Mouse (Mus musculus) kidney, embryonic 14.5 days (tissue): ENCODE measurements at regions not wholly inside any gene's neighbourhood (a gene's known extent, or its start where the extent isn't known, plus 50 kb on each side); places are given as distances from the start of the nearest gene placed in this dataset.

ENCODE experiments used
- ATAC-seq: fragments of 200-750 bp; cut with Nextera tagmentation; 2 replicates; pipeline ENCODE4 v1.8.0; 2017; ENCODE audit warnings: moderate number of reproducible peaks, mild to moderate bottlenecking, moderate TSS enrichment, moderate library complexity; ENCODE audit not compliant: low FRiP score, low TSS enrichment
- H3K27ac ChIP-seq: fragments of 300-500 bp; sonication (generic); 2 replicates; pipeline ENCODE4 v1.5.1; 2014; ENCODE audit warnings: low read depth, mild to moderate bottlenecking, low read length, moderate library complexity, mixed read lengths
- H3K27me3 ChIP-seq: fragments of 300-500 bp; sonication (generic); 2 replicates; pipeline ENCODE4 v1.6.1; 2014; ENCODE audit warnings: mild to moderate bottlenecking, low read length; ENCODE audit not compliant: control insufficient read depth, insufficient read depth
- H3K36me3 ChIP-seq: fragments of 300-500 bp; sonication (generic); 2 replicates; pipeline ENCODE4 v1.6.1; 2014; ENCODE audit warnings: low read length, mixed read lengths; ENCODE audit not compliant: control insufficient read depth, insufficient read depth
- H3K4me1 ChIP-seq: fragments of 300-500 bp; sonication (generic); 2 replicates; pipeline ENCODE4 v1.6.1; 2014; ENCODE audit warnings: low read length, mixed read lengths; ENCODE audit not compliant: control insufficient read depth, insufficient read depth
- H3K4me2 ChIP-seq: fragments of 300-500 bp; sonication (generic); replicated peaks from 2 replicates; pipeline ENCODE4 v1.6.1; 2014; ENCODE audit warnings: low read depth, mild to moderate bottlenecking, low read length
- H3K4me3 ChIP-seq: fragments of 300-500 bp; sonication (generic); 2 replicates; pipeline ENCODE4 v1.5.1; 2014; ENCODE audit warnings: mild to moderate bottlenecking, low read length
- H3K9ac ChIP-seq: fragments of 300-500 bp; sonication (generic); 2 replicates; pipeline ENCODE4 v1.6.1; 2014; ENCODE audit warnings: low read depth, mild to moderate bottlenecking, low read length, moderate library complexity
- H3K9me3 ChIP-seq: fragments of 300-500 bp; sonication (generic); 2 replicates; pipeline ENCODE4 v1.6.1; 2016; ENCODE audit warnings: low read length; ENCODE audit not compliant: control insufficient read depth
- WGBS: fragments of 180-500 bp; shearing (Covaris S2); extraction: QIAGEN DNeasy Blood & Tissue Kit; methylation state at CpG from one replicate; pipeline ENCODE4 v1.1.7; 2014; 5-methylcytosine and 5-hydroxymethylcytosine counted together

DNA sequence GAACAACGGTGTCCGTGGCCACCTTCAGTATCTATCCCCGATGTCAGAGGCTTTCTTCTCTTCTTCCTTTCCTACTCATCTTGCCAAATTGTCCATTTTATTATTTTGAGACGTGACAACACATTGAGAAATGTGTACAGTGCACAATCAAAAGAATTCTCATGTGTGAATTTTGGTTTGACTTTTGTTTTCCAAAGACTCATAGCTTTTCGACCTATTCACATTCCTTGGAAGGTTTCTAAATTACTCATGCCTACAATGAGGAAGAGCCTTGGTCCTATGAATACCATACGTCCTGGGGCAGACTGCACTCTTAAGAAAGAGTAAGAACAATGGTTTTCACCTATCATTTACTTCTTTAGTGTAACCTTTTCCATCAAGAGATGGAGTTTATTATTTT, 106.5 kb upstream of the Mmadhc start:
- no peak overlapping the region for H3K4me2 ChIP-seq
- no peaks in the 10 kb centered on the region for H3K27me3 ChIP-seq
- H3K9ac ChIP-seq: no peak overlapping the region
- no peaks in the 10 kb centered on the region for H3K36me3 ChIP-seq
- WGBS: 92% methylated on average over 6 of the region's 6 CpGs
- ATAC-seq: no peak
- H3K4me1 ChIP-seq: no peaks in the 10 kb centered on the region
- H3K27ac ChIP-seq: no peak overlapping the region
- H3K4me3 ChIP-seq: no peak overlapping the region
- no peaks in the 10 kb centered on the region for H3K9me3 ChIP-seq

DNA sequence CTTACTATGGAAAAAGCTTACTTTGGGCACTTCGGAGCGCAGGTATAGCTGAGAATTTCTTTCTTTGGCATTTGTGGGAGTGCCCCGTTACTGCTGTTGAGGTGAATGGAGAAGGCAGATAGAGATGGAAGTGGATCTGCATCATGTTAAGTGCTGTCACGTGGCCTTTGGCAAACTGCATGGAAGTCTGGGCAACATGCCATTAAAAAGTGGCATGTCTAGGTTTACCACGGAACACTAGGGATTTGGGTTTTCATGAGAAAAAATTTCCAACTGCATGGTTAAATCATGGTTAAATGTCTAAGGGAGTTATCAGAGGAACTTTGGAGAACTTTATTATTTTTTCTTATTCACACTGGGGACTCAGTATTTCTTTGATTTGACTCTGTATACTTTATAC, 102.0 kb upstream of the Mmadhc start:
- WGBS: 83% methylated on average over 5 of the region's 5 CpGs
- Histone ChIP-seq H3K9ac (no peak overlapping the region), H3K36me3 (no peaks in the 10 kb centered on the region), H3K27me3 (no peaks in the 10 kb centered on the region), H3K9me3 (no peaks in the 10 kb centered on the region), H3K4me3 (no peak overlapping the region), H3K27ac (no peak overlapping the region), H3K4me2 (no peak overlapping the region), H3K4me1 (no peaks in the 10 kb centered on the region)
- no peak for ATAC-seq

DNA sequence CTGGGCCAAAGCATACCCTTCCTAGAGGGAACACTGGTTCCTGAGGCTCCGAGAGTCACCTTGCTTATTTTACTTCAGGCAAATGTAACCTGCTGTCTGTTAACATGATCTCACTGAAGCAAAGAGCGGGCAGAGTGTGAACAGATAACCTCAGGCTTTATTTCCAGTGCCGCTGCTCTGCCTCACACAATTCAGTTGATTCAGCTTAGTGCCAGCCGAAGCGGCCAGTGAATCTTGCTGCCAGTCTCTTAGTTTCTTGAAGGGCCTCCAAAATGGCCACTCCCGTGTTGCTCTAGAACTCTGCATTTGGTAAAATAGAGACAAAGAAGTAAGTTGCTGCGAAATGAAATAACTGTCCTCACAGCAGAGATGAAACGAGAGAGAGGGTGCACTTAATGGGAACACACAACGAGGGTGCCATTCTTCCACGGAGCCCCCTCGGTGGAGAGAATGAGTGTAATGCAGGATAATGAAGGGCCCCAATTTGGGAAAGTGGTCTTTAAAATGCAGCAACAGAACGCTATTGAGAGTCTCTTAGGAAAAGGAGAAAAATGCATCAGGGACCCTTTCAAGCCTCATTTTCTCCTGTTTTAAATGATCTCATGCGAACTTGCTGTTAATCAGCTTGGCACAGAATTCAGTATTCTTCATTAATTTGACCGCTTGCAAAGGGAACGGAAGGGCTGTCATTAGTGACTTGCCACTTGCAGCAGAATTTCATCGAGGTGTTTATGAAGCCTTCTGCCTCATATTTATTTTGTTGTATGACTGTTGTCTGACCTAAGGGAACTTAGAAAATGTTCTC, 81.2 kb upstream of the Mmadhc start:
- Histone ChIP-seq H3K27ac (no peak overlapping the region), H3K9ac (no peak overlapping the region), H3K4me3 (no peak overlapping the region), H3K27me3 (no peaks in the 10 kb centered on the region), H3K4me2 (no peak overlapping the region), H3K9me3 (no peaks in the 10 kb centered on the region), H3K36me3 (no peaks in the 10 kb centered on the region), H3K4me1 (no peaks in the 10 kb centered on the region)
- WGBS: 79% methylated on average over 16 of the region's 16 CpGs
- ATAC-seq: no peak

- H3K4me1 ChIP-seq: no peaks in the 10 kb centered on the region
- no peaks in the 10 kb centered on the region for H3K36me3 ChIP-seq
- no peak overlapping the region for H3K9ac ChIP-seq
- no peak for ATAC-seq
- no peak overlapping the region for H3K27ac ChIP-seq
- no peaks in the 10 kb centered on the region for H3K27me3 ChIP-seq
- WGBS: 53% methylated on average over 2 of the region's 2 CpGs
- no peaks in the 10 kb centered on the region for H3K9me3 ChIP-seq
- no peak overlapping the region for H3K4me2 ChIP-seq
- no peak overlapping the region for H3K4me3 ChIP-seq
Observed at GRCm38 (mm10) chr2:50373626-50374025, 77.0 kb upstream of the Mmadhc start.

- WGBS: 68% methylated on average over 7 of the region's 7 CpGs
- Histone ChIP-seq H3K27me3 (no peaks in the 10 kb centered on the region), H3K4me3 (no peak overlapping the region), H3K9me3 (no peaks in the 10 kb centered on the region), H3K27ac (no peak overlapping the region), H3K4me2 (no peak overlapping the region), H3K36me3 (no peaks in the 10 kb centered on the region), H3K9ac (no peak overlapping the region), H3K4me1 (no peaks in the 10 kb centered on the region)
- ATAC-seq: no peak
Observed at GRCm38 (mm10) chr2:50373006-50373405, 76.4 kb upstream of the Mmadhc start.

DNA sequence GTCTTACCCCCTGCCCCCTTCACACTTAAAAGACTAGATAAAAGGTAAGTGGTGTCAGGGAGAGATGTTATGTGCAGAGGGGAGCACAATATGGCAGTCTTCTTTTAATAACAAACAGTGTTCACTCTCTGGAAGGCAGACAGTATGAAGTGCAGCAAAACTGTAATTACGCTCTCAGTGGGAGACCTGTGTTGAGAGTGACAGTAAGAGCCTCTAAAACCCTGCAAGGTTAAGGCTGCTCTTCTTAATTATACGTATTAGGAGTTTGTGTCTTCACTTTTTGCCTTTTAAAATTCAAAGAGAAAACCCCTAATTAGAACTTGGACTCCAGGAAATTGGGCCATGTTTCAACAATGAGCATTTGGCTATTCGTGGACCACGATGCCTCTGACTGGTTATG, 72.2 kb upstream of the Mmadhc start:
- no peaks in the 10 kb centered on the region for H3K9me3 ChIP-seq
- no peak overlapping the region for H3K4me2 ChIP-seq
- H3K4me1 ChIP-seq: no peaks in the 10 kb centered on the region
- no peak for ATAC-seq
- H3K27me3 ChIP-seq: no peaks in the 10 kb centered on the region
- H3K27ac ChIP-seq: no peak overlapping the region
- H3K36me3 ChIP-seq: no peaks in the 10 kb centered on the region
- no peak overlapping the region for H3K4me3 ChIP-seq
- WGBS: 74% methylated on average over 4 of the region's 4 CpGs
- H3K9ac ChIP-seq: no peak overlapping the region

DNA sequence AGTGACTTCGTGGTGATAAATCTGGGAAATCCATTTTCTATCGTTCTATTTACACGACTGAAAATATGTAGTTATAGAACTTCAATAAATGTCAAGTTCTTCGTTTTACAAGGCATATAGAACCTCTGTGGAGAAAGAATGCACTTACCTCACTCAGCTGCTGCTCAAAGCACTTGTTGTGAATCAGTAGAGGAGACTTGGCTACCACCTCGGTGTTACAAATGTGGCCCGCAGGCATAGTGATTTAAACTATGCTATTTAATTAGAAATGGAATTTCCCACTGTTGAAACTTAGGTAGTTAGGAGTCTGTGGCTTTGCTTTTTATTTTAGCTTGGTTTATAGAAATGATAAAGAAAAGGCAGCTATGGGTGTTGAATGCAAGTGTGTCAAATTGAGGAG, 71.8 kb upstream of the Mmadhc start:
- 77% methylated on average over 6 of the region's 6 CpGs for WGBS
- Histone ChIP-seq H3K27me3 (no peaks in the 10 kb centered on the region), H3K9me3 (no peaks in the 10 kb centered on the region), H3K9ac (no peak overlapping the region), H3K4me3 (no peak overlapping the region), H3K4me1 (no peaks in the 10 kb centered on the region), H3K27ac (no peak overlapping the region), H3K4me2 (no peak overlapping the region), H3K36me3 (no peaks in the 10 kb centered on the region)
- ATAC-seq: no peak

DNA sequence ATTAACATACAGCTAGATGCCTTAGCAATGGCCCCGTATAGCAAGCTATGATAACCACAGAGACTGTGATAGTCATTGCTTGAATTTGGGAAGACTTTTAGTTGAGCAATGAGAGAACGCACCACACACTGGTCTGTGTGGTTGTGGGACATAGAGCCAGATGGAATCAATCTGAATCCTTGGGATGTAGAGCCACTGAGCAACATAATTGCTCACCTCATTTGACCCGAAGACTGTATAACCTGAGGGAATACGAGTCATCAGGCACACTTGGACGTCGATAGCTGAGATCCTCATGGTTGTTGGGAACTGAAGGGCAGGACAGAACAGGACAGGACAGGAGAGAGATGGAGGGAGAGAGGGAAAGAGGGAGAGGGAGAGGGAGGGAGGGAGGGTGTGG, 68.6 kb upstream of the Mmadhc start:
- Histone ChIP-seq H3K4me1 (no peaks in the 10 kb centered on the region), H3K9ac (no peak overlapping the region), H3K4me2 (no peak overlapping the region), H3K27me3 (no peaks in the 10 kb centered on the region), H3K9me3 (no peaks in the 10 kb centered on the region), H3K36me3 (no peaks in the 10 kb centered on the region), H3K4me3 (no peak overlapping the region), H3K27ac (no peak overlapping the region)
- ATAC-seq: no peak
- 83% methylated on average over 6 of the region's 6 CpGs for WGBS

GRCm38 (mm10) chr2:50356089-50356488, 59.5 kb upstream of the Mmadhc start:
- Histone ChIP-seq H3K9ac (no peak overlapping the region), H3K27me3 (no peaks in the 10 kb centered on the region), H3K9me3 (no peaks in the 10 kb centered on the region), H3K4me2 (no peak overlapping the region), H3K36me3 (no peaks in the 10 kb centered on the region), H3K4me3 (no peak overlapping the region), H3K27ac (no peak overlapping the region), H3K4me1 (no peaks in the 10 kb centered on the region)
- ATAC-seq: no peak
- WGBS: 83% methylated on average over 2 of the region's 2 CpGs
